In genomic region chr15:32779274-32779615, GRCm38 (mm10) we compare ENCODE assay signal across 8 mouse cellular contexts.
DNase-seq lines count a peak whose midpoint lies in the region; ATAC-seq and TF ChIP-seq lines count a peak whose summit lies in the region.
"Not testable (repeated sequence)": the region's sequence is repeated elsewhere in the genome, so short reads cannot be mapped to it uniquely, and the experiment has no call there.

No protein-coding gene starts in this region.

- H3K79me2 ChIP-seq in C2C12 (ENCODE audit: control insufficient read depth, insufficient read depth); heart, adult 2 months (replicated peaks; ENCODE audit: control insufficient read depth, insufficient read depth, low read length): not testable (repeated sequence)

- WGBS in embryonic facial prominence, embryonic 14.5 days: 4% methylated on average over 11 of the region's 11 CpGs
- whole genome bisulfite sequencing in heart, adult 2 months: 7% methylated on average over 11 of the region's 11 CpGs
- WGBS in hindbrain, embryonic 12.5 days: 3% methylated on average over 11 of the region's 11 CpGs
- WGBS in kidney, embryonic 15.5 days: 5% methylated on average over 11 of the region's 11 CpGs
- WGBS in liver, embryonic 11.5 days: 13% methylated on average over 11 of the region's 11 CpGs
- WGBS in neural tube, embryonic 14.5 days: 3% methylated on average over 11 of the region's 11 CpGs

- not testable (repeated sequence) for TF ChIP-seq POLR2A in heart, adult 2 months (IDR thresholded peaks at IDR 0.05; ENCODE audit: insufficient read depth, low read depth, low read length)

- not testable (repeated sequence) for H3K79me3 ChIP-seq in C2C12 (ENCODE audit: low read depth)

- H3K4me2 ChIP-seq in embryonic facial prominence, embryonic 14.5 days (ENCODE audit: low read depth, low read length): peak overlapping the region; percentile 66
- H3K4me2 ChIP-seq in hindbrain, embryonic 12.5 days (replicated peaks): peak overlapping the region; percentile 82
- H3K4me2 ChIP-seq in kidney, embryonic 15.5 days: peak overlapping the region; percentile 76
- peak overlapping the region; percentile 67 for H3K4me2 ChIP-seq in liver, embryonic 11.5 days
- peak overlapping the region; percentile 64 for H3K4me2 ChIP-seq in neural tube, embryonic 14.5 days (ENCODE audit: low read depth, low read length)

- intact Hi-C loops in heart, adult 2 months (cut with DNase I): not testable (repeated sequence)

- H3K4me1 ChIP-seq in embryonic facial prominence, embryonic 14.5 days (ENCODE audit: control insufficient read depth, insufficient read depth, low read length); heart, adult 2 months (ENCODE audit: control insufficient read depth, insufficient read depth, low read length); hindbrain, embryonic 12.5 days; kidney, embryonic 15.5 days; liver, embryonic 11.5 days (replicated peaks; ENCODE audit: control insufficient read depth, insufficient read depth, low read length); neural tube, embryonic 14.5 days (ENCODE audit: control insufficient read depth, insufficient read depth, low read length): not testable (repeated sequence)

- ATAC-seq in embryonic facial prominence, embryonic 14.5 days (ENCODE audit: low read depth): peak; percentile 7; the same call in 1 of the 2 replicates
- ATAC-seq in hindbrain, embryonic 12.5 days (ENCODE audit: low FRiP score): peak; percentile 39
- ATAC-seq in kidney, embryonic 15.5 days (replicated peaks; ENCODE audit: low FRiP score): peak; percentile 3; the same call in 1 of the 2 replicates
- not testable (repeated sequence) for ATAC-seq in liver, embryonic 11.5 days (replicated peaks; ENCODE audit: low FRiP score)
- 0 out of 2 replicates have a peak, but pooled peaks have one; percentile 3 for ATAC-seq in megakaryocyte progenitor cell, adult 5-6 weeks (replicated peaks; ENCODE audit: poor library complexity)
- peak; percentile 41 for ATAC-seq in neural tube, embryonic 14.5 days (ENCODE audit: low read depth)

- peak overlapping the region; percentile 49 for H3ac ChIP-seq in C2C12 (ENCODE audit: control insufficient read depth, insufficient read length, low read depth)

- H3K27me3 ChIP-seq in C2C12 (ENCODE audit: control insufficient read depth, insufficient read depth, insufficient read length); embryonic facial prominence, embryonic 14.5 days (replicated peaks; ENCODE audit: control insufficient read depth, insufficient read depth, low read length); heart, adult 2 months (ENCODE audit: control insufficient read depth, insufficient read depth, low read length); hindbrain, embryonic 12.5 days; kidney, embryonic 15.5 days; liver, embryonic 11.5 days (replicated peaks; ENCODE audit: control insufficient read depth, insufficient read depth, low read length); neural tube, embryonic 14.5 days (ENCODE audit: control insufficient read depth, insufficient read depth, low read length): not testable (repeated sequence)

- peak overlapping the region; percentile 53 for H3K4me3 ChIP-seq in C2C12 (ENCODE audit: insufficient read depth, poor library complexity, severe bottlenecking)
- peak overlapping the region; percentile 61 for H3K4me3 ChIP-seq in embryonic facial prominence, embryonic 14.5 days (ENCODE audit: low read depth, low read length)
- H3K4me3 ChIP-seq in heart, adult 2 months: peak overlapping the region; percentile 51
- H3K4me3 ChIP-seq in hindbrain, embryonic 12.5 days: peak overlapping the region; percentile 52
- H3K4me3 ChIP-seq in kidney, embryonic 15.5 days (replicated peaks): peak overlapping the region; percentile 60
- H3K4me3 ChIP-seq in liver, embryonic 11.5 days (ENCODE audit: low read depth, low read length): peak overlapping the region; percentile 47
- peak overlapping the region; percentile 44 for H3K4me3 ChIP-seq in neural tube, embryonic 14.5 days (ENCODE audit: low read depth, low read length)

- not testable (repeated sequence) for H3K36me3 ChIP-seq in C2C12 (ENCODE audit: control insufficient read depth, insufficient read depth); embryonic facial prominence, embryonic 14.5 days (ENCODE audit: control insufficient read depth, insufficient read depth, low read length); heart, adult 2 months (ENCODE audit: control insufficient read depth, insufficient read depth, low read length); hindbrain, embryonic 12.5 days; kidney, embryonic 15.5 days; liver, embryonic 11.5 days (ENCODE audit: control insufficient read depth, insufficient read depth, low read length); neural tube, embryonic 14.5 days (ENCODE audit: control insufficient read depth, insufficient read depth, low read length)

- TF ChIP-seq EP300 in heart, adult 2 months (IDR thresholded peaks at IDR 0.05; ENCODE audit: insufficient read depth, low read depth, low read length): not testable (repeated sequence)

- peak overlapping the region; percentile 79 for H3K27ac ChIP-seq in embryonic facial prominence, embryonic 14.5 days (replicated peaks; ENCODE audit: low read depth, low read length)
- peak overlapping the region; percentile 57 for H3K27ac ChIP-seq in heart, adult 2 months
- H3K27ac ChIP-seq in hindbrain, embryonic 12.5 days: 0 out of 2 replicates have a peak overlapping the region, but pooled peaks have one; percentile 30
- peak overlapping the region; percentile 67 for H3K27ac ChIP-seq in kidney, embryonic 15.5 days
- not testable (repeated sequence) for H3K27ac ChIP-seq in liver, embryonic 11.5 days (ENCODE audit: low read depth, low read length); neural tube, embryonic 14.5 days (ENCODE audit: low read depth, low read length)

- H3K9ac ChIP-seq in embryonic facial prominence, embryonic 14.5 days (ENCODE audit: low read depth, low read length): peak overlapping the region; percentile 67
- H3K9ac ChIP-seq in heart, adult 2 months (ENCODE audit: low read depth, low read length): peak overlapping the region; percentile 65
- peak overlapping the region; percentile 66 for H3K9ac ChIP-seq in hindbrain, embryonic 12.5 days
- peak overlapping the region; percentile 56 for H3K9ac ChIP-seq in kidney, embryonic 15.5 days
- H3K9ac ChIP-seq in liver, embryonic 11.5 days (ENCODE audit: low read depth, low read length): not testable (repeated sequence)
- H3K9ac ChIP-seq in neural tube, embryonic 14.5 days (replicated peaks; ENCODE audit: low read depth, low read length): peak overlapping the region; percentile 5; the same call in 1 of the 2 replicates

- not testable (repeated sequence) for H3K9me3 ChIP-seq in embryonic facial prominence, embryonic 14.5 days (ENCODE audit: control insufficient read depth, low read length); hindbrain, embryonic 12.5 days (replicated peaks); kidney, embryonic 15.5 days (replicated peaks); liver, embryonic 11.5 days (ENCODE audit: control insufficient read depth, low read length); neural tube, embryonic 14.5 days (ENCODE audit: control insufficient read depth, low read length)

- TF ChIP-seq CTCF in C2C12 (IDR thresholded peaks at IDR 0.05; ENCODE audit: control insufficient read depth, insufficient read depth, insufficient read length); heart, adult 2 months (IDR thresholded peaks at IDR 0.05): not testable (repeated sequence)

- DNase-seq in embryonic facial prominence, embryonic 14.5 days (ENCODE audit: low spot score); heart, adult 2 months; liver, embryonic 11.5 days (ENCODE audit: low spot score): not testable (repeated sequence)
